Comparison of ENCODE assay signal across 27 mouse cellular contexts in the genomic region with DNA sequence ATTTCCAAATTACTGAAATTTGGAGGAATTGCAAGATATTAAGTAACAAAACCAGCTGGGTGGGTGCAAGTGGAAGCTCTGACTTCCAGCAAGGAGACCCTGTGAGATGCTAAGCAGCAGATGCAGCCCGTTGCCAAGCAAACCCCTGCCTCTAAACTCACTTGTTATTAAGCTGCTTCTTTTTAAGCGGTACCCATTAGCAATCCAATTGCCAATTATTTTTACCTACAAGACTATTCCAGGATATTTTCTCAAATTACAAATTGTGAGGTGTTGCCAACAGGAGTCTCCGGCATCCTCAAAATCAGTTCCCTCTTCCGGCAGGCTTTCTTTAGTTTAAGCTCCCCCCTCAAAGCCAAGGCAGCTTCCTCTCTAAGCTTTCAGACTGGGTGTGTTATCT. TPM values are rescaled to one million over a fixed set of nuclear protein-coding genes. Genes with fewer than 3 reads are reported as not detected.
DNase-seq lines count a peak whose midpoint lies in the region; ATAC-seq and TF ChIP-seq lines count a peak whose summit lies in the region.
"Had no signal": no experiment of that assay in that cellular context is flagged by ENCODE, and none has a peak within 500 bp of the region (broad histone marks: within the 10 kb centered on the region; RNA-seq: fewer than 3 reads in every experiment).

No protein-coding gene starts in this region.

- 61% methylated on average over 4 of the region's 4 CpGs for WGBS in forebrain, embryonic 10.5 days
- 15% methylated on average over 4 of the region's 4 CpGs for WGBS in forebrain, postnatal 0 days
- WGBS in hindbrain, embryonic 13.5 days = 75% methylated on average over 4 of the region's 4 CpGs
- WGBS in hindbrain, embryonic 10.5 days = 80% methylated on average over 4 of the region's 4 CpGs
- 11% methylated on average over 4 of the region's 4 CpGs for WGBS in forebrain, embryonic 15.5 days

- no peak for TF ChIP-seq CTCF in forebrain, postnatal 0 days (IDR thresholded peaks at IDR 0.05; ENCODE audit: low read depth)

- no peak for DNase-seq in forebrain, embryonic 10.5 days (ENCODE audit: extremely low spot score, low spot score)
- DNase-seq in forebrain, postnatal 0 days = no peak
- no peak for DNase-seq in hindbrain, embryonic 10.5 days (ENCODE audit: low spot score)
- no peak for DNase-seq in gastrocnemius, adult 8-10 months (ENCODE audit: low spot score in 2 of 2)
- DNase-seq: adrenal gland, adult 8-10 months; adrenal gland, postnatal 25 days; cerebellum, adult 18-20 months; cerebellum, adult 9-10 months; cerebellum, postnatal 25 days; embryo, embryonic 11 days; gastrocnemius, adult 2 months; gastrocnemius, postnatal 25 days; heart, adult 2 months; kidney, adult 18-20 months; kidney, adult 9 months had no signal

- H3K4me1 ChIP-seq in forebrain, embryonic 10.5 days = peaks cover 80% of the 10 kb centered on the region
- H3K4me1 ChIP-seq in forebrain, postnatal 0 days (ENCODE audit: insufficient read depth) = peaks cover 5% of the 10 kb centered on the region; the same call in 1 of the 2 replicates
- H3K4me1 ChIP-seq in hindbrain, embryonic 13.5 days (replicated peaks) = peaks cover 26% of the 10 kb centered on the region
- peaks cover 24% of the 10 kb centered on the region for H3K4me1 ChIP-seq in hindbrain, embryonic 10.5 days (replicated peaks)
- peaks cover 40% of the 10 kb centered on the region for H3K4me1 ChIP-seq in forebrain, embryonic 15.5 days

- no peak overlapping the region for H3K4me2 ChIP-seq in forebrain, postnatal 0 days (ENCODE audit: low read depth)
- H3K4me2 ChIP-seq in hindbrain, embryonic 13.5 days = no peak overlapping the region
- no peak overlapping the region for H3K4me2 ChIP-seq in forebrain, embryonic 15.5 days (replicated peaks)
- H3K4me2 ChIP-seq: embryonic facial prominence, embryonic 13.5 days; heart, embryonic 13.5 days had no signal

- no peak overlapping the region for H3K4me3 ChIP-seq in forebrain, embryonic 10.5 days
- no peak overlapping the region for H3K4me3 ChIP-seq in forebrain, postnatal 0 days (ENCODE audit: low read depth, low read length)
- H3K4me3 ChIP-seq in hindbrain, embryonic 13.5 days = no peak overlapping the region
- no peak overlapping the region for H3K4me3 ChIP-seq in hindbrain, embryonic 10.5 days
- H3K4me3 ChIP-seq in forebrain, embryonic 15.5 days = no peak overlapping the region
- H3K4me3 ChIP-seq: embryonic facial prominence, embryonic 10.5 days; embryonic facial prominence, embryonic 13.5 days; erythroblast, embryonic 14.5 days; gastrocnemius, adult 2 months; heart, adult 2 months; heart, embryonic 10.5 days; heart, embryonic 13.5 days had no signal

- H3K27ac ChIP-seq in forebrain, embryonic 10.5 days = peak overlapping the region; percentile 81
- H3K27ac ChIP-seq in forebrain, postnatal 0 days (ENCODE audit: low read depth, low read length) = no peak overlapping the region
- H3K27ac ChIP-seq in hindbrain, embryonic 13.5 days = 0 out of 2 replicates have a peak overlapping the region, but pooled peaks have one; percentile 35
- H3K27ac ChIP-seq in hindbrain, embryonic 10.5 days = no peak overlapping the region
- H3K27ac ChIP-seq in forebrain, embryonic 15.5 days (replicated peaks) = peak overlapping the region; percentile 68; the same call in 1 of the 2 replicates
- H3K27ac ChIP-seq: embryonic facial prominence, embryonic 13.5 days; gastrocnemius, adult 2 months; heart, adult 2 months; heart, embryonic 10.5 days; heart, embryonic 13.5 days; hindbrain, postnatal 0 days had no signal

- no peaks in the 10 kb centered on the region for H3K9me3 ChIP-seq in forebrain, embryonic 10.5 days
- H3K9me3 ChIP-seq in forebrain, postnatal 0 days (ENCODE audit: low read length) = no peaks in the 10 kb centered on the region
- H3K9me3 ChIP-seq in hindbrain, embryonic 13.5 days = no peaks in the 10 kb centered on the region
- H3K9me3 ChIP-seq in hindbrain, embryonic 10.5 days = no peaks in the 10 kb centered on the region
- H3K9me3 ChIP-seq in forebrain, embryonic 15.5 days = no peaks in the 10 kb centered on the region
- H3K9me3 ChIP-seq: embryonic facial prominence, embryonic 10.5 days; embryonic facial prominence, embryonic 13.5 days; heart, embryonic 10.5 days; heart, embryonic 13.5 days had no signal

- H3K27me3 ChIP-seq in forebrain, embryonic 10.5 days (ENCODE audit: poor library complexity, severe bottlenecking) = no peaks in the 10 kb centered on the region
- no peaks in the 10 kb centered on the region for H3K27me3 ChIP-seq in forebrain, postnatal 0 days (ENCODE audit: insufficient read depth, low read length)
- H3K27me3 ChIP-seq in hindbrain, embryonic 13.5 days = 0 out of 2 replicates have a peak, but pooled peaks cover 2% of the 10 kb centered on the region
- H3K27me3 ChIP-seq in hindbrain, embryonic 10.5 days (ENCODE audit: insufficient read depth, poor library complexity, severe bottlenecking) = no peaks in the 10 kb centered on the region
- H3K27me3 ChIP-seq in forebrain, embryonic 15.5 days = no peaks in the 10 kb centered on the region
- H3K27me3 ChIP-seq: embryonic facial prominence, embryonic 13.5 days; heart, embryonic 13.5 days had no signal

- H3K36me3 ChIP-seq in forebrain, embryonic 10.5 days (replicated peaks) = no peaks in the 10 kb centered on the region
- H3K36me3 ChIP-seq in forebrain, postnatal 0 days (ENCODE audit: insufficient read depth) = no peaks in the 10 kb centered on the region
- H3K36me3 ChIP-seq in hindbrain, embryonic 13.5 days = no peaks in the 10 kb centered on the region
- no peaks in the 10 kb centered on the region for H3K36me3 ChIP-seq in hindbrain, embryonic 10.5 days
- no peaks in the 10 kb centered on the region for H3K36me3 ChIP-seq in forebrain, embryonic 15.5 days
- H3K36me3 ChIP-seq: embryonic facial prominence, embryonic 10.5 days; embryonic facial prominence, embryonic 13.5 days; heart, embryonic 10.5 days; heart, embryonic 13.5 days had no signal

- H3K9ac ChIP-seq in forebrain, postnatal 0 days = no peak overlapping the region
- no peak overlapping the region for H3K9ac ChIP-seq in hindbrain, embryonic 13.5 days
- H3K9ac ChIP-seq in forebrain, embryonic 15.5 days (replicated peaks) = no peak overlapping the region
- H3K9ac ChIP-seq: embryonic facial prominence, embryonic 13.5 days; heart, embryonic 13.5 days; hindbrain, embryonic 14.5 days had no signal

- ATAC-seq in forebrain, postnatal 0 days = no peak
- ATAC-seq in hindbrain, embryonic 13.5 days (ENCODE audit: low FRiP score) = no peak
- no peak for ATAC-seq in forebrain, embryonic 15.5 days (replicated peaks)
- ATAC-seq: activated CD4-positive, CD25-positive, alpha-beta regulatory T cell, adult 4 months; hindbrain, postnatal 0 days; inflammation-experienced regulatory T-cells, adult 6 months; intestine, embryonic 16.5 days had no signal

RNA-seq across cellular contexts. Expression of a gene that starts 26.5 kb away (rescaled TPM):
- polyA plus RNA-seq in forebrain, embryonic 10.5 days (2016; fragmentation: Nextera tagmentation; extraction: Ambion mirVana) = 23.0 and 25.3 TPM in 2 replicates
- 7.5 and 16.3 TPM in 2 replicates for total RNA-seq in forebrain, postnatal 0 days (2014; rRNA removed)
- polyA plus RNA-seq in forebrain, postnatal 0 days (2015; fragmentation: Nextera tagmentation; extraction: Ambion mirVana) = 5.9 and 10.5 TPM in 2 replicates
- 14.8 and 17.2 TPM in 2 replicates for polyA plus RNA-seq in hindbrain, embryonic 13.5 days (2015; fragmentation: Nextera tagmentation; extraction: Ambion mirVana)
- 22.0 and 24.3 TPM in 2 replicates for polyA plus RNA-seq in hindbrain, embryonic 10.5 days (2016; fragmentation: Nextera tagmentation; extraction: Ambion mirVana)
- polyA plus RNA-seq in forebrain, embryonic 15.5 days (2015; fragmentation: Nextera tagmentation; extraction: Ambion mirVana) = 14.2 and 15.9 TPM in 2 replicates
- 10 to 100 TPM in 2 of 4 experiments, 1 to 10 TPM in 2; 8.2 to 16.9 (median 11.2) TPM for total RNA-seq in gastrocnemius, adult 8-10 months (2022)
- polyA plus RNA-seq: activated CD4-positive, CD25-positive, alpha-beta regulatory T cell, adult 4 months; erythroblast, embryonic 14.5 days had no signal

Comparison
In these comparisons a context has a peak if more than half of its experiments do, and no peak if none do; other contexts are left out.
1. H3K27ac ChIP-seq: peak in forebrain, embryonic 10.5 days (single experiment), hindbrain, embryonic 13.5 days (single experiment) and forebrain, embryonic 15.5 days (single experiment); none in forebrain, postnatal 0 days (single experiment) and hindbrain, embryonic 10.5 days (single experiment).